Mouse (Mus musculus) naive thymus-derived CD4-positive, alpha-beta T cell, adult 2 months (primary cell): ENCODE data around the gene Cyp4f18.
"Not testable (repeated sequence)": the region's sequence is repeated elsewhere in the genome, so short reads cannot be mapped to it uniquely, and the experiment has no call there.

Source experiments
- DNase-seq: peaks from one replicate; pipeline ENCODE4 v3.0.0-alpha.2; 2011; ENCODE audit warnings: low read depth

Gene Cyp4f18

DNA sequence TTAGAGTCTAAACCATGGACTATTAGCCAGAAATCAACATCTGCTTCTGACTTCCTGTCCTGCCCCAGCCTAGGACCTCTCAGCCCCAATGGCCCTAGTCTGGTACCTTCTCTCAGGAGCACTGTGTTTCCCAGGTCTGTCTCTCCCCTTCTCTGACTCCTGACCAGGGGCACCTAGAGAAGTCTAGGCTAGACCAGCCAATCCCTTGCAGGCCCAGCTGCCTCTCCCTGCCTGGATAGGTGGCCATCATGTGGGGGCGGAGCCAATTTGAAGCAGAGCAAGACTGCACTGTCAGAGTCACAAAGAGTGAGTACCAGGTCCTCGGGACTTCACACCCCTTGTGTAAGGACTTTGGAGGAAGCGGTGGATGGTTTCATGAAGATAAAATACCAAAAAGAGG lies at the start of gene Cyp4f18:
Cyp4f18 (minus strand) TSS at position 154 of the 400 bp plus-strand sequence.
- no peak for DNase-seq

DNA sequence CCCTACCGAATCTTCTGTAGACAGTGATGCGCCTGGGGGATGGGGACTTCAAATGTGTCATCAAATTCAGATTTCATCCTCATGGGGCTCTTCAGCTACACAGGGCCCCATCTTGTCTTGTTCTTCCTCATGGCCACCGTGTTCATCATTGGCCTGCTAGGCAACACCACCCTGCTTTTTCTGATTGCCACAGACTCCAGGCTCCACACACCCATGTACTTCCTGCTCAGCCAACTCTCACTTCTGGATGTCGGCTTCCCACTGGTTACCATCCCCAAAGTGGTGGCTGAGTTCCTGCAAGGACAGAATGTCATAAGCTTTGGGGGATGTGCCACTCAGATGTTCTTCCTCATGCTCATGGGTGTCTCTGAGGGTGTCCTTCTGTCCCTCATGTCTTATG lies 48.2 kb upstream of the Cyp4f18 start:
- DNase-seq: not testable (repeated sequence)

GRCm38 (mm10) chr8:72054633-72055032 lies 45.2 kb upstream of the Cyp4f18 start:
- not testable (repeated sequence) for DNase-seq

- DNase-seq: no peak
Measured at GRCm38 (mm10) chr8:72042493-72042892, 33.1 kb upstream of the Cyp4f18 start.

GRCm38 (mm10) chr8:72040918-72041317 lies 31.5 kb upstream of the Cyp4f18 start, which contains the start of gene Olfr372:
TSS of gene Olfr372 (plus strand) at chr8:72041218.
- not testable (repeated sequence) for DNase-seq

- peak; percentile 26 for DNase-seq
Measured at GRCm38 (mm10) chr8:72032926-72033325, 23.5 kb upstream of the Cyp4f18 start.

DNA sequence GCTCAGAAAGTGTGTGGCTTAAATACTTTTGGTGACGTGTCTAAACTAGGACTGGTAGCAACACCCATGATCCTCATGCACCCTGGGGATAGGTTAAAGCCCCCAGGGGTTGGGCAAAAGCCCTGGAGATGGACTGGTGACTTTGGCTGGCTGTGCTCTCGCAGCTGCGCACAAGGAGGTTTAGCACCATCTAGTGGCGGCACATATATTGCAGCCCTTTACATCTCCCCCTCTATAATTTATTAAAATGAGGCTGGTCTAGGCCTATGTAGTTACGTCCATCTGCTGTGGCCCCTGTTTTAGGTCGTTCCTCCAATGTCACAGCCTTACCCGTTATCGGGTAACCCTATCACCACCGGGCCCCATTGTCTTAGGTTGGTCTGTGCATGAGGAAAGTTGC lies 15.5 kb upstream of the Cyp4f18 start:
- DNase-seq: not testable (repeated sequence)

- DNase-seq: no peak
Measured at GRCm38 (mm10) chr8:72019816-72020215, 10.4 kb upstream of the Cyp4f18 start.

- DNase-seq: not testable (repeated sequence)
Measured at GRCm38 (mm10) chr8:72019022-72019421, 9.6 kb upstream of the Cyp4f18 start.

GRCm38 (mm10) chr8:72018141-72018540 lies 8.7 kb upstream of the Cyp4f18 start:
- no peak for DNase-seq

GRCm38 (mm10) chr8:72017339-72017738 lies 7.9 kb upstream of the Cyp4f18 start:
- DNase-seq: not testable (repeated sequence)

DNA sequence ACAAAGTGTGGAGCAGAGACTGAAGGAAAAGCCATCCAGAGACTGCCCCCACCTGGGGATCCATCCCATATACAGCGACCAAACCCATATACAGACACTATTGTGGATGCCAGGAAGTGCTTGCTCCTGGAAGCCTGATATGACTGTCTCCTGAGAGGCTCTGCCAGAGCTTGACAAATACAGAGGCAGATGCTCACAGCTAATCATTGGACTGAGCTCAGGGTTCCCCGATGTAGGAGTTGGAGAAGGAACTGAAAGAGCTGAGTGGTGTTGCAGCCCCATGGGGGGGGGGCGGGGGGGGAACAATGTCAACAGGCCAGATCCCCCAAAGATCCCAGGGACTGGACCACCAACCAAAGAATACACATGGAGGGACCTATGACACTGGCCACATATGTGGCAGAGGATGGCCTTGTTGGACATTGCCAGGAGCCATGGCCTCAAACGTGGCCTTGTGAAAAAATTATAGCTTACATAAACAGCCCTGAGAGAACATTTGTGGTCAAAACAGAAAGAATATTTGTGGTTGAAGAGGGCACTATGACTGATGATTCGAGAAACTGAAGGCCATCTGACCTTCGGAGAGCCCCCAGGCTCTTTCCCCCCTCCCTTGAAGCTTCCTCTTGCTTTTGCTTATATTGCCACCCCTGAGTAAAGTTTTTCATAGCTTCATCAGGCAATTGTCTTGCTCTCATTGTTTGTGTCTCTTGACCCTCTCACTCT lies 4.2 kb upstream of the Cyp4f18 start:
- not testable (repeated sequence) for DNase-seq

DNA sequence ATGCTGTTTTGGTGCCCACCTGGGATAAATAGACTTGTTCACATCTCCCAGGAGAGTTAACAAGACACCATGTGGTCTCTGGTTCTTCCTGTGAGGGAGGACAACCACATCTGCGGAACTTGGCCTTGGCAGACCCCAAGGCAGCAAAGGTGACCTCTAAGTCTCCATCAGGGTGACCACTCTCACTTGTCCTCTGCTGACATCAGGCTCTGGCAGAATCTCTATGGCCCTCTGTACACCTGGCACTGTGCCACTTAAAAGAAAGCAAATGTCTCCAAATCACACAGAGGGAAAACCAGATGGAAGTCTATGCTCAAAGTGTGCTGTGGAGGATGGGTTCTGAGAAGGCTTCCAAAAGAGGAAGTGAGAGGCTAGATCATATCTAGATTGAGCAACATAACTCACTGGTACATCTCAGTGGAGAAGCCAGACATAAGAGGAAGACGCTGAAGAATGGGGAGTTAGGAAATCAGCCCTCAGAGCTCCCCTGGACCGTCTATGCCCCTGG lies 1.2 kb downstream of the Cyp4f18 start:
- no peak for DNase-seq

DNA sequence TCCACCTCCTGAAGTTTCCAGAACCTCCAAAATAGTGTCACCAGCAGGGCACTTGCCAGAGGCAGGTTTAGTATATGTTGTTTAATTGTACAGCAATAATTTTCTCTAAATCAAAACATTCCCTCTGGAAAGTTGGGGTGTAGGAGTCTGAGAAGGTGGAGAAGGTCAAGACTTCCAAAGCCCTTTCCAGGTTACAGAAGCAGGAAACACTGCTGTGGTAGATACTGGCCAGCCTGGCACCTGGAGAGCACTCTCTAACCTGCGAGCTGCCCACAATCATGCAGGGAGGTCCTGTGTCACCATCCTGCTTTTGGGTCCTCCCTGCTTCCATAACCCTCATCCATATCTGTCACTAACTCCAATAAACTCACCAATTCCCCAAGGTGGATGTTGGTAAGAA lies 2.7 kb downstream of the Cyp4f18 start:
- DNase-seq: no peak

DNA sequence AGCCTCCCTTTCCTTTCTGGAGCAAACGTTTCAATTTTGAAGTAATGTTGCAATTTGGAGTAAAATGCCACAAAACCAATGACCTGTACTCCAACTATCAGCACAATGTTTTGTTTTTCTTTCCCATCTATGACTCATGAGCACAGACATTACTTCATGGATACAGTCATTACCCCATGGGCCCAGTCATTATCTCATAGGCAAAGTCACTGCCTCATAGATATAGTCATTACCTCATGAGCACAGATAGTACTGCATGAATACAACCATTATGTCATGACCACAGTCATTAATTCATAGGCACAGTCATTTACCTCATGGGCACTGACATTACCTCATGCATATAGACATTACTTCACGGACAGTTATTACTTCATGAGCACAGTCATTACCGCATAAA lies 3.5 kb downstream of the Cyp4f18 start:
- no peak for DNase-seq

DNA sequence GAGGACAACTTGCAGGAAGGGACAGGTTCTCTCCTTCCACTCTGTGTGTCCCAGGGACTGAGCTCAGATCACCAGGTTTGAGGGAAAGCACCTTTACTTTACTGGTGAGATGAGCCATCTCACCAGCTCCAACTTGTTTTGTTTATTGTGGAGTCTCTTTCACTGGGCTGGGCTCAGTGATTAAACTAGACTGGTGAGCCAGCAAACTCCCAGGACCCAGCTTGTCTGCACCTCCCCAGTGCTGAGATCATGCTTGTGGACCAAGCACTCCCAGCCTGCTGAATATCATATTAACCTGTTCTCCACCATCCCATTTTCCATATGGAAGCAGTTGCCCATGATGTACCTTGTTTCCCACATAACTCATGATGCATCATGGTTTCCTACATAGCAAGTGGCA lies 6.5 kb downstream of the Cyp4f18 start:
- no peak for DNase-seq

DNA sequence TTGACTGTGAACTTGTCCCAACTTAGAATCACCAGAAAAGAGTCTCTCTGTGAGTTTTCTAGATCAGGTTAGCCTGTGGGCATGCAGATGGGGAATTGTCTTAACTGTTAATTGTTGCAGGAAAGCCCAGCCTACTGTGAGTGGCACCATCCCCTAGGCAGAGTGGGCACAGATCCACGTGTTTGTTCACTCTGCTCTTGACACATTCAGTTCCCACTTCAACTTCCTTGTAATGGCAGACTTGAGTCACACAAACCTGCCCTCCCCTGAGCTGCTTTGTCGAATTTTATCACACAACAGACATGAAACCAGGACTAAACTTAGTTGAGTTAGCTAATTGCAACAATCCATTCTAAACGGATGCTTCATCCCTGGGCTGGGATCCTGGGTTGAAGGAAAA lies 9.2 kb downstream of the Cyp4f18 start:
- DNase-seq: no peak

- DNase-seq: no peak
Measured at GRCm38 (mm10) chr8:71999434-71999833, 10.0 kb downstream of the Cyp4f18 start.

GRCm38 (mm10) chr8:71988867-71989599 lies 20.4 kb downstream of the Cyp4f18 start:
- DNase-seq: no peak

DNA sequence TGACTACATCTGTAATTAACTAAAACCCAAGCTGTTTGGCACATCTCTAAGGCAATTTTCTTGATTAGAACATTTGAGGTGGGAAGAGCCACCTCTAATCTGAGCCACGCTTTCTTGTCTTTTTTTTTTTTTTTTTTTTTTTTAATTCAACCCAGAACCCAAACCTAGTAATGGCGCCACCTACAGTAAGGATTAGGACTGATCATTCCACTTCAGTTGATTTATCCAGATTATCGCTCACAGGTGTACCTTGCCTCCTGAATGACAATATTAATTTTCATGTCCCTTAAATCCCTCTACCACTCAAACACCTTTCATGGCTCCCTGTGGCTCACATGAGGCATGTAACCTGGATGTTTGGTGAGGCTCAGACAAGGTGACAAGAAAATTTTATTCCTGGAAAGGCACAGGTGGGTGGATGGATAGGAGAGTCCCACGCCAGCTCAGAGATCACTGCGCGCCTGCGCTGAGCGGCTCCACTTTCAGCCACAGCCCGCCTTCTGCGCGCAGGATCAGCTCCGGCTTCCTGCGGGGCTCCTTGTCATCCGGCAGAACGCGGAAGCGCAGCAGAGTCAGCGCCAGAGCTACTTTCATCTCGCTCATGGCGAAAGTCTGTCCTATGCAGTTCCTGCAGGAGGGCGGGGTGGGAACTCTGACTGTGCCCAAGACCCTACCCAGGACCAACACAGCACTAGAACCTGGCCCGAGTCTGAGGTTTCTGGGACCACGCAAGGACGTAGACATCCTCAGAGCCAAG lies 21.1 kb downstream of the Cyp4f18 start:
- DNase-seq: peak; percentile 69

- DNase-seq: no peak
Measured at GRCm38 (mm10) chr8:71984601-71985000, 24.8 kb downstream of the Cyp4f18 start.

GRCm38 (mm10) chr8:71981456-71981855 lies 28.0 kb downstream of the Cyp4f18 start:
- no peak for DNase-seq
